Mouse (Mus musculus): Measurements from ENCODE around the gene Brd3. TPM values are rescaled to one million over a fixed set of nuclear protein-coding genes. Genes with fewer than 3 reads are reported as not detected.

Brd3 gene
- polyA plus RNA-seq, 1 experiment from 2014 or later = 122 TPM

- H3K4me3 ChIP-seq (ENCODE audit: low read depth, low read length) = no peak overlapping the region
- no peaks in the 10 kb centered on the region for H3K9me3 ChIP-seq (ENCODE audit: control insufficient read depth, low read length)
- DNase-seq (ENCODE audit: low spot score) (no peak), ATAC-seq (replicated peaks; ENCODE audit: low FRiP score, low TSS enrichment, low read depth) (no peak)
- no peak overlapping the region for H3K4me2 ChIP-seq (ENCODE audit: low read length)
- H3K9ac ChIP-seq (ENCODE audit: low read length) = no peak overlapping the region
- 89% methylated on average over 7 of the region's 7 CpGs for WGBS
- peaks cover 96% of the 10 kb centered on the region for H3K36me3 ChIP-seq (ENCODE audit: control insufficient read depth, insufficient read depth, low read length)
- H3K4me1 ChIP-seq (replicated peaks; ENCODE audit: control insufficient read depth, insufficient read depth, low read length) = no peaks in the 10 kb centered on the region
- no peak overlapping the region for H3K27ac ChIP-seq (ENCODE audit: low read depth)
- H3K27me3 ChIP-seq (replicated peaks; ENCODE audit: control insufficient read depth, insufficient read depth, low read length) = no peaks in the 10 kb centered on the region
These were observed 47.7 kb downstream of the Brd3 start for GRCm38 (mm10) chr2:27459735-27460134.

GRCm38 (mm10) chr2:27450226-27450625 is 57.2 kb downstream of the Brd3 start:
- no peak for ATAC-seq (replicated peaks; ENCODE audit: low FRiP score, low TSS enrichment, low read depth)
- H3K27ac ChIP-seq (ENCODE audit: low read depth) = no peak overlapping the region
- no peak overlapping the region for H3K4me2 ChIP-seq (ENCODE audit: low read length)
- DNase-seq (ENCODE audit: low spot score) = no peak
- no peaks in the 10 kb centered on the region for H3K27me3 ChIP-seq (replicated peaks; ENCODE audit: control insufficient read depth, insufficient read depth, low read length)
- no peak overlapping the region for H3K4me3 ChIP-seq (ENCODE audit: low read depth, low read length)
- WGBS = 60% methylated on average over 14 of the region's 14 CpGs
- no peaks in the 10 kb centered on the region for H3K4me1 ChIP-seq (replicated peaks; ENCODE audit: control insufficient read depth, insufficient read depth, low read length)
- H3K36me3 ChIP-seq (ENCODE audit: control insufficient read depth, insufficient read depth, low read length) = peaks cover 99% of the 10 kb centered on the region
- no peaks in the 10 kb centered on the region for H3K9me3 ChIP-seq (ENCODE audit: control insufficient read depth, low read length)
- H3K9ac ChIP-seq (ENCODE audit: low read length) = no peak overlapping the region

DNA sequence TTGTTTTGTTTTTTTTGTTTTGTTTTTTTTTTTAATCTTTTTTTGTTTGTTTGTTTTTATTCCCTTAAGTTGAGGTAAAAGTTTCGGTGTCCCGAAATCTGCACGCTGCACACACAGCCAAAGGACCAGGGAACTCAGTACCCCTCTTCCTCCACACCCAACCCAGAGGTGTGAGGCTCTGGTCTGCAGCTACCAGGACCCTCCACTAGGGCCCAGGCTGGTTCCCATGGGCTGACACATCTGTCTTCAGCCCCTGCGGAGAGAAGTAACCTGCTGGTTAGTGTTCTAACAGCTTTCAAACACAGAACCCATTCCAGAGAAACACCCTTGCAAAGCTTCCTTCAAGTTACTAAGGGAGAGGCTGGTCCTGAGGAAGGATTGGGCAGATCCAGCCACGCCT is 59.7 kb downstream of the Brd3 start:
- WGBS = 86% methylated on average over 5 of the region's 5 CpGs
- DNase-seq (ENCODE audit: low spot score) = no peak
- Histone ChIP-seq H3K4me1 (replicated peaks; ENCODE audit: control insufficient read depth, insufficient read depth, low read length) (peaks cover 9% of the 10 kb centered on the region), H3K4me3 (ENCODE audit: low read depth, low read length) (no peak overlapping the region), H3K9ac (ENCODE audit: low read length) (no peak overlapping the region), H3K36me3 (ENCODE audit: control insufficient read depth, insufficient read depth, low read length) (peaks cover 86% of the 10 kb centered on the region), H3K9me3 (ENCODE audit: control insufficient read depth, low read length) (no peaks in the 10 kb centered on the region), H3K4me2 (ENCODE audit: low read length) (no peak overlapping the region), H3K27me3 (replicated peaks; ENCODE audit: control insufficient read depth, insufficient read depth, low read length) (no peaks in the 10 kb centered on the region), H3K27ac (ENCODE audit: low read depth) (no peak overlapping the region)
- ATAC-seq (replicated peaks; ENCODE audit: low FRiP score, low TSS enrichment, low read depth) = no peak

DNA sequence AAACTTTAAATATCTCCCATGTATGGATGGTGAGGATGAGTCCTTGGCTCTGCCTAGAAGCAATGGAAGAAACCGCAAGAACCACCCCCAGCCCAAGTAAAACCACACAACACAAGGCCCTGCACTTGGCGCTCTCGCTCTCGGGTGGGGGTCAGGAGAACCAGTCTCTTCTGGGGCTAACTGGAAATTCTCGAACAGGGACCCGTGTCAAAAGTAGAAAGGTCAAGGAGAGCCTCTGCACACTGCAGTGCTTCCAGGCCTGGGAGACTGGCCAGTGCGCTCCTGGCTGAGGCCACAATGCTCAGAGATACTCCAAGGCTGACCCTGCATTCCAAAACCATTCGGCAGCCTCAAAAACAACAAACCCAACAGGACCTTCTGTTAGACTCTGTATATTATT is 60.6 kb downstream of the Brd3 start:
- peaks cover 76% of the 10 kb centered on the region for H3K36me3 ChIP-seq (ENCODE audit: control insufficient read depth, insufficient read depth, low read length)

DNA sequence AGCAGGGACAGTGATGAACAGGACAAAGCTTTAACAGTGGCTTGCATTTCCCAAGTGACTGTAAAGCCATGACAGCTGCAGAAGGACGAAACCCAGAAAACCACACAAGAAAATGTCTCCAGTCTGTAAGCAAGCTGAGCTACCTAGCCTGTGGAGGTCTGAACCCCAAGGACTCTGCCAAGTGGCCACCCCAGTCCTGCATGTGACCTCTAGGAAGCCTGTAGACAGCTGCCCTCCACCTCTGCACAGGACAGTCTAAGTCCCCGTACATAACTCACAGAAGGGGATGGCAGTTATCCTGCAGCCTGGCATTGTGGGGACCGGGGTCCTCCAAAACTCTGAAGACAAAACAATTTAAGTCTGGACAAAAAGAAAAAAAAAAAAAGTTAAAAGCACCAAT is 61.6 kb downstream of the Brd3 start:
- no peaks in the 10 kb centered on the region for H3K9me3 ChIP-seq (ENCODE audit: control insufficient read depth, low read length)
- no peaks in the 10 kb centered on the region for H3K27me3 ChIP-seq (replicated peaks; ENCODE audit: control insufficient read depth, insufficient read depth, low read length)
- no peak overlapping the region for H3K4me3 ChIP-seq (ENCODE audit: low read depth, low read length)
- H3K27ac ChIP-seq (ENCODE audit: low read depth) = no peak overlapping the region
- peaks cover 67% of the 10 kb centered on the region for H3K36me3 ChIP-seq (ENCODE audit: control insufficient read depth, insufficient read depth, low read length)
- no peak overlapping the region for H3K9ac ChIP-seq (ENCODE audit: low read length)
- ATAC-seq (replicated peaks; ENCODE audit: low FRiP score, low TSS enrichment, low read depth) = no peak
- H3K4me2 ChIP-seq (ENCODE audit: low read length) = no peak overlapping the region
- H3K4me1 ChIP-seq (replicated peaks; ENCODE audit: control insufficient read depth, insufficient read depth, low read length) = peaks cover 10% of the 10 kb centered on the region
- DNase-seq (ENCODE audit: low spot score) = no peak
- WGBS = 85% methylated on average over 3 of the region's 3 CpGs

More for the DNA sequence above, 60.6 kb downstream of the Brd3 start:
- no peak overlapping the region for H3K27ac ChIP-seq (ENCODE audit: low read depth)
- DNase-seq (ENCODE audit: low spot score) (no peak), ATAC-seq (replicated peaks; ENCODE audit: low FRiP score, low TSS enrichment, low read depth) (no peak)
- WGBS = 92% methylated on average over 8 of the region's 8 CpGs
- H3K27me3 ChIP-seq (replicated peaks; ENCODE audit: control insufficient read depth, insufficient read depth, low read length) = no peaks in the 10 kb centered on the region
- no peak overlapping the region for H3K4me2 ChIP-seq (ENCODE audit: low read length)
- no peak overlapping the region for H3K9ac ChIP-seq (ENCODE audit: low read length)
- no peak overlapping the region for H3K4me3 ChIP-seq (ENCODE audit: low read depth, low read length)
- peaks cover 10% of the 10 kb centered on the region for H3K4me1 ChIP-seq (replicated peaks; ENCODE audit: control insufficient read depth, insufficient read depth, low read length)
- H3K9me3 ChIP-seq (ENCODE audit: control insufficient read depth, low read length) = no peaks in the 10 kb centered on the region

GRCm38 (mm10) chr2:27443450-27443708 is 64.1 kb downstream of the Brd3 start:
- no peak for DNase-seq (ENCODE audit: low spot score)
- 80% methylated on average over 5 of the region's 5 CpGs for WGBS

GRCm38 (mm10) chr2:27442708-27443449 is 64.6 kb downstream of the Brd3 start:
- ATAC-seq (replicated peaks; ENCODE audit: low FRiP score, low TSS enrichment, low read depth) = peak; percentile 32; the same call in 1 of the 2 replicates
- Histone ChIP-seq H3K4me2 (ENCODE audit: low read length) (peak overlapping the region; percentile 79), H3K4me1 (replicated peaks; ENCODE audit: control insufficient read depth, insufficient read depth, low read length) (peaks cover 10% of the 10 kb centered on the region), H3K27me3 (replicated peaks; ENCODE audit: control insufficient read depth, insufficient read depth, low read length) (no peaks in the 10 kb centered on the region), H3K27ac (ENCODE audit: low read depth) (peak overlapping the region; percentile 73; the same call in 1 of the 2 replicates), H3K9ac (ENCODE audit: low read length) (peak overlapping the region; percentile 52), H3K36me3 (ENCODE audit: control insufficient read depth, insufficient read depth, low read length) (peaks cover 37% of the 10 kb centered on the region), H3K4me3 (ENCODE audit: low read depth, low read length) (peak overlapping the region; percentile 52), H3K9me3 (ENCODE audit: control insufficient read depth, low read length) (no peaks in the 10 kb centered on the region)
- DNase-seq (ENCODE audit: low spot score) = no peak
- WGBS = 32% methylated on average over 20 of the region's 20 CpGs

More at GRCm38 (mm10) chr2:27443450-27443708, 64.1 kb downstream of the Brd3 start:
- ATAC-seq (replicated peaks; ENCODE audit: low FRiP score, low TSS enrichment, low read depth) = no peak
- H3K27ac ChIP-seq (ENCODE audit: low read depth) = no peak overlapping the region
- H3K4me1 ChIP-seq (replicated peaks; ENCODE audit: control insufficient read depth, insufficient read depth, low read length) = peaks cover 10% of the 10 kb centered on the region
- no peak overlapping the region for H3K9ac ChIP-seq (ENCODE audit: low read length)
- H3K4me3 ChIP-seq (ENCODE audit: low read depth, low read length) = no peak overlapping the region
- H3K36me3 ChIP-seq (ENCODE audit: control insufficient read depth, insufficient read depth, low read length) = peaks cover 42% of the 10 kb centered on the region
- H3K9me3 ChIP-seq (ENCODE audit: control insufficient read depth, low read length) = no peaks in the 10 kb centered on the region
- H3K4me2 ChIP-seq (ENCODE audit: low read length) = no peak overlapping the region; the same call in 1 of the 2 replicates
- no peaks in the 10 kb centered on the region for H3K27me3 ChIP-seq (replicated peaks; ENCODE audit: control insufficient read depth, insufficient read depth, low read length)

DNA sequence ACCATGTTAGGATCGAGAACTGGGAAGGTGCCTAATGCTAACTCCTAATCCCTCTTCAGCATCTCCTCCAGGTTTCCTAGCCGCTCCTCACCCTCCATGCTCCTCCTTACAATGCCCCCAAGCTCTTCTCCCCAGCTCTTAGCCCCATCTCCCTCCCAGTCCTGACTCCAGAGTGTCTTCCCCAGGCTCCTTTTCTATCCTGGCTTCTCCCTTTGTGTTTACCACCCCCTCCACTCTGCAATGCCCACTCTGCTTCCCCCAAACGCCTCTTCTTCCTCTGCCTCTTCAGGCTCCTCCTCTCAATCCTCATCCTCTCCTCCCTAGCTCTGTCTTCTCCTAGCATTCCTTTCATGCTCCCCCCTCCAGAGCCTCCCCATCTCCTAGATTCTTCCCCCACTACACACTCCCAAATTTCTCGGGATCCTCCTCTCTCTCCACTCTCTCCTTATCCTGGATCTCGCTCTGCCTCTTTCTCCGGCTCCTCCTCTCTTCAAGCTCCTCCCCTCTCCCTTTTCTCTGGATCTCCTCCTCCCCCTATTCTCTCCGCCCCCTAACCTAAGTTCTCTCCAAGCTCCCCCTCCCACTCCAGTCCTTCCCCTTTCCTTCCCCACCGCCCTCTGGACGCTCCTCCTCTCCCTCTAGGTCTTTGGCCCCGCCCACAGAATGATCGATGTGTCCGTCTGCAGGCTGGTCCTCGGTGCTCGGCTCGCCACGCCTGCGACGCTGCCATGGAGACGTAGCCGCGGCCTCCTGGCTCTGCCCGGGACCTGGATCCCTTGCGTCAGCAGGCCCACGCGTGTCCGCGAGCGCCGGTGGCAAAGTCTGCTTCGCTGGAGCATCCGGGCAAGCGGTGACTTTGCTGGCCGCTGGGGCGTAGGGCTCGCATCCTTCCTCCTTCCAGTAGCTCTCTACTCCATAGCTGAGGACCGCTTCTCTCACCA is 65.4 kb downstream of the Brd3 start, which contains the start of gene Brd3os:
Gene Brd3os, plus strand, starts transcription at position 558 of the 941 bp plus-strand sequence.
- Histone ChIP-seq H3K9me3 (ENCODE audit: control insufficient read depth, low read length) (no peaks in the 10 kb centered on the region), H3K27me3 (replicated peaks; ENCODE audit: control insufficient read depth, insufficient read depth, low read length) (no peaks in the 10 kb centered on the region), H3K4me3 (ENCODE audit: low read depth, low read length) (peak within 1 kb of the TSS; percentile 52), H3K4me2 (ENCODE audit: low read length) (peak within 1 kb of the TSS; percentile 79), H3K4me1 (replicated peaks; ENCODE audit: control insufficient read depth, insufficient read depth, low read length) (peaks cover 10% of the 10 kb centered on the region), H3K36me3 (ENCODE audit: control insufficient read depth, insufficient read depth, low read length) (peaks cover 29% of the 10 kb centered on the region), H3K9ac (ENCODE audit: low read length) (peak within 1 kb of the TSS; percentile 52), H3K27ac (ENCODE audit: low read depth) (peak within 1 kb of the TSS; percentile 73)
- WGBS = 1% methylated on average over 36 of the region's 36 CpGs
- peak; percentile 92 for ATAC-seq (replicated peaks; ENCODE audit: low FRiP score, low TSS enrichment, low read depth)
- DNase-seq (ENCODE audit: low spot score) = peak; percentile 98

Data from intestine, embryonic 14.5 days (tissue).